Mouse (Mus musculus) adrenal gland, adult 2 months (tissue): ENCODE data around the gene Gas2l2. TPM values are rescaled to one million over a fixed set of nuclear protein-coding genes. Genes with fewer than 3 reads are reported as not detected.

Experiments used
- DNase-seq: peaks from one replicate; pipeline ENCODE4 v3.0.0; 2021
- polyA plus RNA-seq: library from polyadenylated mRNA; depleted of rRNA; stranded (reverse); fragments of >200 nt; gene quantifications from 2 replicates; pipeline ENCODE4 v1.2.3, GENCODE M21; 2012
- total RNA-seq, 2 experiments: library from RNA; stranded (reverse); gene quantifications; 2 replicates each; pipeline ENCODE4 v1.2.3; 2021

Gas2l2 gene
- total and polyA plus RNA-seq, 3 experiments: not detected

DNA sequence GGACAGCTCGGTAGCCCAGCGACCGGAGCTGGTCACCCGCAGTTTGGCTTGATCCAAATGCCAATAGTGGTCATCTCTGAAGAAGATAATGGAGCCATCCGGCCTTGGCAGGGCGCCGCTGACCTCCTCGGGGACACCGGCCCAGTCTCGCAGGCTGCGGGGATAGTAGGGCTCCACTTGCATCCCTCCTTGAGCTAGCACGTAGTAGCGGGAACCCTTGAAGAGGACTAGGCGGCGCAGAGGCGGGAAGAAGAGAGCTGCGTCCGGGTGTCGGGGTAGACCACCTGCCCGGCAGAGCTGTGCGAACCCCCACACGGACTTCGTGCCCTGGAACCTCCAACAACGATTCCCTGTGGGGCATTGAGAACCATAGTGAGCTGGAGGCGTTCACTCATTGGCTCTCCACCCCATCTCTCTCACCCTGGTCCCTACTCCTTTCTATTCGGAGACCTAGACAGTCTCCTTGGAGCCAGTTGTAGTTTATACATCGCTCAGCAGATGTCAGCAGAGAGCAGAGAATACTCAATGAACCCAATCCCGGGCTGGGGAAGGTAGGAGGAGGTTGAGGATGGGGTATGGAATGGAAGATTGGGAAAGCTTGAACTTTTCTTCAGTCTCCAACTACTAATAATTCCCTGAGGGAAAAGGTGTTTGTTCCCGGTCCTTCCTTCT lies 13.5 kb upstream of the Gas2l2 start:
- DNase-seq: peak; percentile 79

GRCm38 (mm10) chr11:83441235-83441634 lies 12.0 kb upstream of the Gas2l2 start:
- peak; percentile 54 for DNase-seq

GRCm38 (mm10) chr11:83440081-83441064 lies 11.1 kb upstream of the Gas2l2 start:
- peak; percentile 90 for DNase-seq

- DNase-seq: no peak
Measured at GRCm38 (mm10) chr11:83439426-83440060, 10.3 kb upstream of the Gas2l2 start.

- DNase-seq: no peak
Measured at GRCm38 (mm10) chr11:83437377-83437776, 8.1 kb upstream of the Gas2l2 start, which contains the start of gene 1700020L24Rik. 1700020L24Rik (plus strand) TSS chr11:83437677.

DNA sequence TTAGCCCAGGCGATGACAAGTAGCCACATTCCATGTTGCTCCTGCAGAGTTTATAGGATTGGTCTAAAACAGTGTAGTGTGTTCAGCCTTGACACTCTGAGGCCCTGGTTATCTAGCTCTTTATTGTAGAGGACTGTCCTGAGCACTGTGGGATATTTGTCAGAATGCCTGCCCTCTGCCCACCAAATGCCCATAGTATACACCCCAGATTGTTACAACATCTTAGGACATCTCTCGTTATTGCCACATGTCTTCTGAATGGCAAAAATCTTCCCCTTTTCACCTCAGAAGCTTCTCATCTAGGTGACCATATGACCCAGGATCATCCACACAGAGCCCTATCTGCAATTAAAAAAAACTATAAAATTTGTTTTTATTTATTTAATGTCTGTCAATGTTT lies 3.3 kb upstream of the Gas2l2 start:
- no peak for DNase-seq

GRCm38 (mm10) chr11:83426964-83427363 lies 2.3 kb downstream of the Gas2l2 start:
- peak; percentile 38 for DNase-seq

DNA sequence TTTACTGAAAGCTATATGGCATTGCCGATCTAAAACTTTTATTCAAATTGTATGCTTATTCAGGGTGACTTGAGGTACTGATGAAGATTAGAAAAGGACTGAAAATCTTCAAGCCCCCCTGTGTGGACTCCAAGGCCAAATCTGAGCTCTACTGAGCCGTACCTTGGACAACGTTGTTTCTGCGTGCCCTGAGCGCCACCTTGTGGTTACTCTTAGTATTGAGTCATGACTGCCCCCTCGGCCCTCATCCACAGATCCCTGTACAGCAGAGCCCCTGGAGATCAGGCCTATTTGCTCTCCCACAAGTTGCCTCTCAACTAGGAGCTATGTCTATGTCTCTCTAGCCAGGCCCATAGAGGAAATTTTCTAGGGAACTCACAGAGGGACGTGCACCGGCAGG lies 4.6 kb downstream of the Gas2l2 start:
- DNase-seq: peak; percentile 66

DNA sequence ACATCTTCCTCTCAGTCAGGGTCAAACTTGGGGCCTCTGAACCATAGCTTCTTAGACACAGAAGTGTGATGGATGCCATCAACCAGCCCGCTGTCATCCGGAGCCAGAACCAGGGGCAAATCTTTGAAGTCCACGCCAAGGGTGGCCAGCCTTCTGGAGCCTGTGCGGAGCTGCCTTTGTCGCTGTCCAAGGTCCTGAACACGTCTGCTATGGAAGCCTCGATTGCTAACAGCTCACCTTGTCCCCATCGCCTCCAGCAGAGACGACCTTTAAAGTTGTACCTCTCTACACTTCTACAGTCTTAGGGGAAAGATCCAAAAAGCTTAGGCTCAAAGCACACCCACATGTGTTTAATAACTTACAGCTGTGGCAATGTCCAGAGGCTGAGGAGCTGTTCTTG lies 8.0 kb downstream of the Gas2l2 start:
- DNase-seq: peak; percentile 66

- no peak for DNase-seq
Measured at GRCm38 (mm10) chr11:83420338-83420737, 8.9 kb downstream of the Gas2l2 start.

- no peak for DNase-seq
Measured at GRCm38 (mm10) chr11:83418566-83418965, 10.7 kb downstream of the Gas2l2 start.

- no peak for DNase-seq
Measured at GRCm38 (mm10) chr11:83417708-83418107, 11.5 kb downstream of the Gas2l2 start.

- peak; percentile 68 for DNase-seq
Measured at GRCm38 (mm10) chr11:83417080-83417479, 12.2 kb downstream of the Gas2l2 start.

GRCm38 (mm10) chr11:83410510-83410909 lies 18.7 kb downstream of the Gas2l2 start:
- DNase-seq: no peak

GRCm38 (mm10) chr11:83409792-83410291 lies 19.4 kb downstream of the Gas2l2 start:
- DNase-seq: peak; percentile 30

- DNase-seq: peak; percentile 62
Measured at GRCm38 (mm10) chr11:83409087-83409754, 20.0 kb downstream of the Gas2l2 start, which contains the start of gene Rasl10b. Rasl10b (plus strand) TSS chr11:83409137.

- DNase-seq: no peak
Measured at GRCm38 (mm10) chr11:83408242-83408641, 21.0 kb downstream of the Gas2l2 start.

DNA sequence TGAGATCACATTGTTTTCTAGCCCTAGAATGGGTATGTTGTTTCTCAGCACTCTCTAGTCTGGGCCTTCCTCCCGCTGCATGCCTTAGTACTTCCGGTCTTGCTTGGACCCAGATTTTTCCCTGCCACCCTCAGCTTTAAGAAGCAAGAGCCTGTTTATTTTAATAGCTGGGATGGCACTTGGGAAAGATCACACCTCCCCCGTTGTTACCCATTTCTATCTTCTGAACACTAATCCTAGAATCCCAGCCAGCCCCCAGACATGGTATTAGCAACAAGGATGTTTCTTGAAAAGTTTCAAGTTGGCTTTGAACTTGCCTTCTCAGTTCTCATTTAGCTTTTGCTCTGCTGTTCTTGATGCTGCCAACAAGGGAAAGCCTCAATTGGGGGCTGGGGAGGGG lies 22.9 kb downstream of the Gas2l2 start:
- no peak for DNase-seq

GRCm38 (mm10) chr11:83403787-83404186 lies 25.5 kb downstream of the Gas2l2 start:
- peak; percentile 29 for DNase-seq

- DNase-seq: no peak
Measured at GRCm38 (mm10) chr11:83398724-83399123, 30.5 kb downstream of the Gas2l2 start.

DNA sequence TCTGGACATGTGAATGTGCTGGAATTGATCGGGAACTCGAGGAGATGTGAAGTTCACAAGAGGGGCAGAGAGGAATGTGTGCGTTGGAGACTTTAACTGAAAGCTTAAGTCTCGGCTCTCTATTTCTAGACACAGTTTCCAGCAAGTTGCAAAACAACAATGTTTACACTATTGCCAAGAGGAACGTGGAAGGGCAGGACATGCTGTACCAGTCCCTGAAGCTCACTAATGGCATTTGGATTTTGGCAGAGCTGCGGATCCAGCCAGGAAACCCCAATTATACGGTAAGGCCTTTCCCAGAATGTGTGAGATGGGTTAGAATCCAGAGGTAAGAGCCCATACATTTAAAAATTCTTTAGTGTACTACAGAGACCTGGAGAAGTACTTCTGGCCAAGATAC lies 31.6 kb downstream of the Gas2l2 start:
- no peak for DNase-seq
